Mouse (Mus musculus) cerebellum, adult 2 months (tissue): Measurements from ENCODE around the gene Dcaf12. TPM values are rescaled to one million over a fixed set of nuclear protein-coding genes. Genes with fewer than 3 reads are reported as not detected.
A peak's percentile ranks its signal among the peaks of the same experiment; 100 is the strongest.

Experiments used
- DNase-seq, 2 experiments: peaks; one replicate each; pipeline ENCODE4 v3.0.0; 2021
- H3K27ac ChIP-seq: fragments of 200-500 bp; 2 replicates; pipeline ENCODE4 v1.5.1; 2012; ENCODE audit warnings: low read length, control low read depth, inconsistent platforms; ENCODE audit not compliant: insufficient read depth
- H3K27me3 ChIP-seq: fragments of 200-500 bp; 2 replicates; pipeline ENCODE4 v1.6.1; 2012; ENCODE audit warnings: inconsistent platforms, mild to moderate bottlenecking, low read length, moderate library complexity; ENCODE audit not compliant: control insufficient read depth, insufficient read depth
- H3K4me1 ChIP-seq: fragments of 200-500 bp; 2 replicates; pipeline ENCODE4 v1.6.1; 2011; ENCODE audit warnings: low read length; ENCODE audit not compliant: control insufficient read depth, insufficient read depth
- H3K4me3 ChIP-seq: fragments of 200-500 bp; replicated peaks from 2 replicates; pipeline ENCODE3; 2011; ENCODE audit warnings: mild to moderate bottlenecking, low read depth, low read length, control low read depth; ENCODE audit not compliant: insufficient read depth
- CTCF ChIP-seq: fragments of 200-500 bp; IDR thresholded peaks from 2 replicates; pipeline ENCODE4 v1.5.1; 2011; ENCODE audit warnings: low read depth, mild to moderate bottlenecking, control low read depth, low read length, moderate library complexity, borderline replicate concordance; ENCODE audit not compliant: insufficient read depth
- POLR2A ChIP-seq: fragments of 200-500 bp; IDR thresholded peaks from 2 replicates; pipeline ENCODE4 v1.6.1; 2011; ENCODE audit warnings: low read length, control low read depth, borderline replicate concordance; ENCODE audit not compliant: insufficient read depth
- WGBS: fragments of 180-500 bp; shearing (Covaris S2); methylation state at CpG from one replicate; pipeline ENCODE4 v1.1.7; 2018; 5-methylcytosine and 5-hydroxymethylcytosine counted together
- polyA plus RNA-seq: library from polyadenylated mRNA; depleted of rRNA; stranded (reverse); fragments of >200 nt; gene quantifications from 2 replicates; pipeline ENCODE4 v1.2.3, GENCODE M21; 2012

Gene Dcaf12
- polyA plus RNA-seq, 1 experiment = 40.4 TPM

GRCm38 (mm10) chr4:41348584-41349198 is 34.0 kb upstream of the Dcaf12 start, which contains the start of gene Ubap1:
Gene Ubap1, plus strand, starts transcription at chr4:41348996.
- Histone ChIP-seq H3K27me3 (no peaks in the 10 kb centered on the region), H3K4me1 (no peaks in the 10 kb centered on the region), H3K27ac (peak within 1 kb of the TSS; percentile 75), H3K4me3 (peak within 1 kb of the TSS; percentile 80)
- peak; percentile 92 to 95 for DNase-seq
- 1% methylated on average over 31 of the region's 31 CpGs for WGBS
- TF ChIP-seq POLR2A = peak; percentile 84
- no peak for TF ChIP-seq CTCF

- Histone ChIP-seq H3K27me3 (no peaks in the 10 kb centered on the region), H3K4me1 (no peaks in the 10 kb centered on the region), H3K27ac (no peak overlapping the region), H3K4me3 (peak overlapping the region; percentile 11)
- peak; percentile 10 to 15 for DNase-seq
- TF ChIP-seq CTCF = no peak
- no peak for TF ChIP-seq POLR2A
- 38% methylated on average over 5 of the region's 5 CpGs for WGBS
Observed at GRCm38 (mm10) chr4:41347839-41348238, 33.1 kb upstream of the Dcaf12 start.

- WGBS = 19% methylated on average over 2 of the region's 2 CpGs
- DNase-seq = no peak
Observed at GRCm38 (mm10) chr4:41346011-41346410, 31.3 kb upstream of the Dcaf12 start.

GRCm38 (mm10) chr4:41340912-41341550 is 26.3 kb upstream of the Dcaf12 start:
- Histone ChIP-seq H3K4me1 (no peaks in the 10 kb centered on the region), H3K27me3 (no peaks in the 10 kb centered on the region), H3K27ac (no peak overlapping the region), H3K4me3 (no peak overlapping the region)
- no peak for TF ChIP-seq POLR2A
- TF ChIP-seq CTCF = no peak
- WGBS = 79% methylated on average over 11 of the region's 11 CpGs
- DNase-seq = no peak

More at GRCm38 (mm10) chr4:41346011-41346410, 31.3 kb upstream of the Dcaf12 start:
- no peak overlapping the region for H3K27ac ChIP-seq
- TF ChIP-seq POLR2A (no peak), CTCF (no peak)
- H3K4me3 ChIP-seq = no peak overlapping the region
- H3K27me3 ChIP-seq = no peaks in the 10 kb centered on the region
- H3K4me1 ChIP-seq = no peaks in the 10 kb centered on the region

- Histone ChIP-seq H3K27me3 (no peaks in the 10 kb centered on the region), H3K27ac (no peak overlapping the region), H3K4me1 (no peaks in the 10 kb centered on the region), H3K4me3 (no peak overlapping the region)
- TF ChIP-seq POLR2A (no peak), CTCF (no peak)
- no peak for DNase-seq
Observed at GRCm38 (mm10) chr4:41336546-41336945, 21.9 kb upstream of the Dcaf12 start.

- 89% methylated on average over 9 of the region's 9 CpGs for WGBS
- Histone ChIP-seq H3K4me3 (no peak overlapping the region), H3K27ac (no peak overlapping the region), H3K27me3 (no peaks in the 10 kb centered on the region; the same call in 1 of the 2 replicates), H3K4me1 (no peaks in the 10 kb centered on the region)
- TF ChIP-seq POLR2A (no peak), CTCF (no peak)
- DNase-seq = no peak
Observed at GRCm38 (mm10) chr4:41331698-41332421, 17.2 kb upstream of the Dcaf12 start.

GRCm38 (mm10) chr4:41331085-41331484 is 16.4 kb upstream of the Dcaf12 start:
- no peak overlapping the region for H3K4me3 ChIP-seq
- WGBS = 78% methylated on average over 3 of the region's 3 CpGs
- DNase-seq = no peak
- no peaks in the 10 kb centered on the region; the same call in 1 of the 2 replicates for H3K27me3 ChIP-seq
- no peaks in the 10 kb centered on the region for H3K4me1 ChIP-seq
- no peak overlapping the region for H3K27ac ChIP-seq
- TF ChIP-seq POLR2A (no peak), CTCF (no peak)
